Mouse (Mus musculus) myocyte (in vitro differentiated cells): ENCODE measurements at regions not wholly inside any gene's neighbourhood (a gene's known extent, or its start where the extent isn't known, plus 50 kb on each side); places are given as distances from the start of the nearest gene placed in this dataset.

ENCODE experiments used
- H3K27me3 ChIP-seq: one replicate; pipeline ENCODE4 v1.6.1; 2011; ENCODE audit not compliant: control insufficient read depth, insufficient read depth, insufficient read length
- H3K36me3 ChIP-seq: one replicate; pipeline ENCODE4 v1.6.1; 2011; ENCODE audit not compliant: control insufficient read depth, insufficient read depth
- H3K4me2 ChIP-seq: one replicate; pipeline ENCODE4 v1.6.1; 2011; ENCODE audit warnings: low read depth, control low read depth
- H3K4me3 ChIP-seq: one replicate; pipeline ENCODE4 v1.5.1; 2011; ENCODE audit warnings: mild to moderate bottlenecking, control low read depth, moderate library complexity
- H3K79me2 ChIP-seq: one replicate; pipeline ENCODE4 v1.6.1; 2011; ENCODE audit not compliant: control insufficient read depth, insufficient read depth
- H3ac ChIP-seq: one replicate; pipeline ENCODE4 v1.6.1; 2011; ENCODE audit not compliant: control insufficient read depth, insufficient read length
- CEBPB ChIP-seq: IDR thresholded peaks from 2 replicates; pipeline ENCODE4 v1.6.1; 2011; ENCODE audit warnings: mild to moderate bottlenecking, moderate library complexity; ENCODE audit not compliant: poor library complexity, insufficient read depth, severe bottlenecking
- E2F4 ChIP-seq: IDR thresholded peaks from one replicate; pipeline ENCODE4 v1.6.1; 2011; ENCODE audit warnings: mild to moderate bottlenecking, control low read depth, moderate library complexity; ENCODE audit not compliant: insufficient read depth
- MAX ChIP-seq: IDR thresholded peaks from one replicate; pipeline ENCODE4 v1.6.1; 2011; ENCODE audit warnings: low read depth, mild to moderate bottlenecking, control low read depth
- MYOD1 ChIP-seq, 3 experiments: IDR thresholded peaks; one replicate each; pipeline ENCODE4 v1.6.1; 2011; ENCODE audit warnings: control low read depth in 2 of 3, low read depth in 2 of 3, mild to moderate bottlenecking in 2 of 3, moderate library complexity in 1 of 3; ENCODE audit not compliant: insufficient read length in 2 of 3, control insufficient read depth in 1 of 3
- MYOG ChIP-seq, 3 experiments: IDR thresholded peaks; one replicate each; pipeline ENCODE4 v1.6.1; 2011; ENCODE audit warnings: control low read depth in 2 of 3, low read depth in 2 of 3, mild to moderate bottlenecking in 2 of 3; ENCODE audit not compliant: insufficient read length in 2 of 3, control insufficient read depth in 1 of 3, insufficient read depth in 1 of 3
- POLR2A ChIP-seq: IDR thresholded peaks from one replicate; pipeline ENCODE4 v1.6.1; 2011; ENCODE audit warnings: low read depth, mild to moderate bottlenecking, control low read depth, moderate library complexity; ENCODE audit not compliant: insufficient read length
- POLR2AphosphoS2 ChIP-seq: IDR thresholded peaks from one replicate; pipeline ENCODE4 v1.6.1; 2011; ENCODE audit warnings: low read depth, control low read depth; ENCODE audit not compliant: insufficient read length
- REST ChIP-seq: IDR thresholded peaks from one replicate; pipeline ENCODE4 v1.6.1; 2011; ENCODE audit warnings: mild to moderate bottlenecking, control low read depth, moderate library complexity; ENCODE audit not compliant: insufficient read depth, insufficient read length
- SRF ChIP-seq: IDR thresholded peaks from one replicate; pipeline ENCODE4 v1.6.1; 2011; ENCODE audit warnings: low read depth; ENCODE audit not compliant: control insufficient read depth, insufficient read length
- TCF12 ChIP-seq: IDR thresholded peaks from one replicate; pipeline ENCODE4 v1.6.1; 2011; ENCODE audit warnings: mild to moderate bottlenecking, control low read depth; ENCODE audit not compliant: poor library complexity, insufficient read depth, severe bottlenecking
- TCF3 ChIP-seq: IDR thresholded peaks from one replicate; pipeline ENCODE4 v1.6.1; 2011; ENCODE audit warnings: low read depth, control low read depth; ENCODE audit not compliant: insufficient read length
- USF1 ChIP-seq: IDR thresholded peaks from one replicate; pipeline ENCODE4 v1.6.1; 2011; ENCODE audit warnings: low read depth, mild to moderate bottlenecking, control low read depth, moderate library complexity

GRCm38 (mm10) chr7:64049183-64049965 is 104.3 kb upstream of the Trpm1 start:
- no peak overlapping the region for H3K4me3 ChIP-seq
- no peak overlapping the region for H3K4me2 ChIP-seq
- TF ChIP-seq TCF12 (no peak), SRF (no peak), USF1 (no peak), POLR2A (no peak), TCF3 (no peak)
- peak overlapping the region; percentile 15 for H3ac ChIP-seq
- no peaks in the 10 kb centered on the region for H3K79me2 ChIP-seq
- no peaks in the 10 kb centered on the region for H3K27me3 ChIP-seq
- no peaks in the 10 kb centered on the region for H3K36me3 ChIP-seq

- peak overlapping the region; percentile 42 for H3K4me2 ChIP-seq
- H3K79me2 ChIP-seq = no peaks in the 10 kb centered on the region
- no peak for TF ChIP-seq CEBPB
- no peak for TF ChIP-seq MAX
- peak; percentile 54 for TF ChIP-seq POLR2A
- peak overlapping the region; percentile 15 for H3ac ChIP-seq
- no peaks in the 10 kb centered on the region for H3K36me3 ChIP-seq
- H3K27me3 ChIP-seq = no peaks in the 10 kb centered on the region
- no peak overlapping the region for H3K4me3 ChIP-seq
Measured at GRCm38 (mm10) chr7:64048452-64049182, 105.0 kb upstream of the Trpm1 start.

- H3K4me3 ChIP-seq = no peak overlapping the region
- no peaks in the 10 kb centered on the region for H3K27me3 ChIP-seq
- H3ac ChIP-seq = no peak overlapping the region
- TF ChIP-seq E2F4 = no peak
- TF ChIP-seq POLR2A = no peak
- TF ChIP-seq SRF = no peak
- no peak for TF ChIP-seq MAX
- TF ChIP-seq MYOG (IDR thresholded peaks at IDR 0.05; ENCODE audit: control insufficient read depth in 1 of 3, insufficient read depth in 1 of 3, insufficient read length in 2 of 3, low read depth in 2 of 3) = no peak
- no peak for TF ChIP-seq REST
- no peak for TF ChIP-seq CEBPB
- no peak for TF ChIP-seq POLR2AphosphoS2
- TF ChIP-seq TCF3 = no peak
- no peak for TF ChIP-seq MYOD1 (IDR thresholded peaks at IDR 0.05; ENCODE audit: control insufficient read depth in 1 of 3, insufficient read length in 2 of 3, low read depth in 2 of 3)
- TF ChIP-seq TCF12 = no peak
- no peaks in the 10 kb centered on the region for H3K79me2 ChIP-seq
- no peak overlapping the region for H3K4me2 ChIP-seq
- H3K36me3 ChIP-seq = no peaks in the 10 kb centered on the region
Measured at GRCm38 (mm10) chr7:64047831-64048230, 105.8 kb upstream of the Trpm1 start.

- no peaks in the 10 kb centered on the region for H3K27me3 ChIP-seq
- H3K79me2 ChIP-seq = no peaks in the 10 kb centered on the region
- TF ChIP-seq MAX (no peak), USF1 (no peak), CEBPB (no peak), TCF3 (no peak), REST (no peak), TCF12 (no peak), MYOG (IDR thresholded peaks at IDR 0.05; ENCODE audit: control insufficient read depth in 1 of 3, insufficient read depth in 1 of 3, insufficient read length in 2 of 3, low read depth in 2 of 3) (no peak), POLR2A (no peak)
- H3K4me3 ChIP-seq = no peak overlapping the region
- no peak overlapping the region for H3K4me2 ChIP-seq
- H3K36me3 ChIP-seq = no peaks in the 10 kb centered on the region
- H3ac ChIP-seq = no peak overlapping the region
Measured at GRCm38 (mm10) chr7:64045292-64045691, 106.6 kb upstream of the Klf13 start.

DNA sequence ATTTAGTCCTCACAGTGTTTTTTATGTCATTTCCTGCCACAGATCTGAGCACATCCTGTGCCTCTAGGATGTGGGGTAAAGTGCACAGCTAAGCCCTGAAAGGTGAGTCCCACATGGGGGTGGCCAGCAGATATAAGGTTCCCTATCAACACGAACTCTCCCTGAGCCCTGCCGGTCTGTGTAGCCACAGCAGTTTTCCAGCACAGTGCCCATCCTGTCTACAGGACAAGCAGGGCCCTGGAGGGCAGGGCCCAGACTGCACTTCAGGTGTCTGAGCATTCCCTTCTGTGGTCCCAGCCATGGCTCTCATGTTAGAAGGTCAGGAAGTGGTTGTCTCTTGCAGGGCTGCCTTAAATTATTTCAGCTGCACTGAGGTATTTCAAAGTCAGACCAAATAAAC is 104.3 kb upstream of the Klf13 start:
- TF ChIP-seq SRF (no peak), POLR2AphosphoS2 (no peak), TCF3 (no peak), MAX (no peak), E2F4 (no peak), TCF12 (no peak), USF1 (no peak), POLR2A (no peak), REST (no peak), CEBPB (no peak), MYOG (IDR thresholded peaks at IDR 0.05; ENCODE audit: control insufficient read depth in 1 of 3, insufficient read depth in 1 of 3, insufficient read length in 2 of 3, low read depth in 2 of 3) (no peak), MYOD1 (IDR thresholded peaks at IDR 0.05; ENCODE audit: control insufficient read depth in 1 of 3, insufficient read length in 2 of 3, low read depth in 2 of 3) (no peak)
- Histone ChIP-seq H3K79me2 (no peaks in the 10 kb centered on the region), H3K27me3 (no peaks in the 10 kb centered on the region), H3ac (no peak overlapping the region), H3K36me3 (no peaks in the 10 kb centered on the region), H3K4me3 (no peak overlapping the region), H3K4me2 (no peak overlapping the region)
